Mouse (Mus musculus): Measurements from ENCODE around the gene Kcnk13.

GRCm38 (mm10) chr12:99999726-100000125 lies 35.4 kb downstream of the Kcnk13 start:
- TF ChIP-seq CTCF (IDR thresholded peaks at IDR 0.05; ENCODE audit: borderline replicate concordance, insufficient read depth, low read depth, low read length) (no peak), POLR2A (IDR thresholded peaks at IDR 0.05; ENCODE audit: borderline replicate concordance, insufficient read depth, low read length) (no peak)
